In the genomic region with DNA sequence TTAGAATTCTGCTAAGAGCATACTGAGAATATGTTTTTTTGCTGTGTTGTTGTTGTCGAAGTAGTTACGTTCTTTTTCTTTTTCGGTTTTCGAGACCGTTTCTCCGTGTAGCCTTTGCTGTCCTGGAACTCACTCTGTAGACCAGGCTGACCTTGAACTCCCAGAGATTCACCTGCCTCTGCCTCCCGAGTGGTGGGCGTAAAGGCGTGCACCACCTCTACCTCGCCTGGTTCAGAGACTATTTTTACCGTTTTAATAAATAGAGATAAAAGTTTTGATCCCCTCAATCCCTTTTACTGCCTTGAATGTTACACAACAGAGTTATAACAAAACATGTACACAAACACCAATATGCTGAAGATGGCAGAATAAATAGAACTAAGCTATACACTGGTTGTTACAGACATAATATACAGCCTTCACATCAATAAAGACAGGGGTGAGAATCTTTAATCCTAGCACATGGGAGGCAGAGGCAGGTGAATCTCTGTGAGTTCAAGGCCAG, we compare ENCODE assay signal across 8 mouse cellular contexts. TPM values are rescaled to one million over a fixed set of nuclear protein-coding genes. Genes with fewer than 3 reads are reported as not detected.
DNase-seq lines count a peak whose midpoint lies in the region; ATAC-seq and TF ChIP-seq lines count a peak whose summit lies in the region.

No protein-coding gene starts in this region.

- H3K4me1 ChIP-seq in kidney, postnatal 0 days (replicated peaks; ENCODE audit: insufficient read depth, low read length): no peaks in the 10 kb centered on the region
- H3K4me1 ChIP-seq in embryonic facial prominence, embryonic 10.5 days: peaks cover 29% of the 10 kb centered on the region
- no peaks in the 10 kb centered on the region for H3K4me1 ChIP-seq in hindbrain, postnatal 0 days (ENCODE audit: insufficient read depth, low read length)
- peaks cover 5% of the 10 kb centered on the region; the same call in 1 of the 2 replicates for H3K4me1 ChIP-seq in midbrain, embryonic 16.5 days (ENCODE audit: control insufficient read depth, insufficient read depth, low read length)

- no peak overlapping the region for H3K27ac ChIP-seq in kidney, postnatal 0 days
- H3K27ac ChIP-seq in embryonic facial prominence, embryonic 10.5 days (replicated peaks): peak overlapping the region; percentile 65; the same call in 1 of the 2 replicates
- no peak overlapping the region for H3K27ac ChIP-seq in hindbrain, postnatal 0 days
- no peak overlapping the region for H3K27ac ChIP-seq in midbrain, embryonic 16.5 days (ENCODE audit: low read length)

- H3K36me3 ChIP-seq in kidney, postnatal 0 days (ENCODE audit: insufficient read depth, low read length): no peaks in the 10 kb centered on the region
- no peaks in the 10 kb centered on the region for H3K36me3 ChIP-seq in embryonic facial prominence, embryonic 10.5 days (replicated peaks)
- no peaks in the 10 kb centered on the region for H3K36me3 ChIP-seq in hindbrain, postnatal 0 days (ENCODE audit: insufficient read depth, low read length)
- H3K36me3 ChIP-seq in midbrain, embryonic 16.5 days (ENCODE audit: control insufficient read depth, insufficient read depth, low read length): no peaks in the 10 kb centered on the region

- WGBS in kidney, postnatal 0 days: 59% methylated on average over 11 of the region's 11 CpGs
- 60% methylated on average over 11 of the region's 11 CpGs for WGBS in embryonic facial prominence, embryonic 10.5 days
- WGBS in hindbrain, postnatal 0 days: 55% methylated on average over 11 of the region's 11 CpGs
- 51% methylated on average over 11 of the region's 11 CpGs for WGBS in midbrain, embryonic 16.5 days

- H3K9ac ChIP-seq in kidney, postnatal 0 days (ENCODE audit: low read depth, low read length): peak overlapping the region; percentile 53
- H3K9ac ChIP-seq in hindbrain, postnatal 0 days (replicated peaks; ENCODE audit: low read length): no peak overlapping the region
- H3K9ac ChIP-seq in midbrain, embryonic 16.5 days (ENCODE audit: low read depth, low read length): no peak overlapping the region

- no peak for DNase-seq in kidney, postnatal 0 days (ENCODE audit: low spot score)
- DNase-seq in kidney, adult 18-20 months: no peak
- no peak for DNase-seq in embryonic facial prominence, embryonic 10.5 days (ENCODE audit: low spot score)
- DNase-seq in hindbrain, postnatal 0 days (ENCODE audit: low spot score): no peak
- DNase-seq in thymus, postnatal 0 days (ENCODE audit: low spot score): no peak
- no peak for DNase-seq in urinary bladder, postnatal 14 days (ENCODE audit: low spot score)
- DNase-seq in adrenal gland, adult 8-10 months: no peak

- no peak for TF ChIP-seq CTCF in kidney, postnatal 0 days (IDR thresholded peaks at IDR 0.05; ENCODE audit: low read depth)
- TF ChIP-seq CTCF in hindbrain, postnatal 0 days (IDR thresholded peaks at IDR 0.05; ENCODE audit: low read depth): no peak

- peak overlapping the region; percentile 80 for H3K4me2 ChIP-seq in kidney, postnatal 0 days (ENCODE audit: low read length)
- peak overlapping the region; percentile 67 for H3K4me2 ChIP-seq in hindbrain, postnatal 0 days (ENCODE audit: low read depth, low read length)
- H3K4me2 ChIP-seq in midbrain, embryonic 16.5 days (ENCODE audit: low read length): peak overlapping the region; percentile 59

- peak overlapping the region; percentile 37 for H3K4me3 ChIP-seq in kidney, postnatal 0 days (replicated peaks; ENCODE audit: low read depth, low read length)
- peak overlapping the region; percentile 61 for H3K4me3 ChIP-seq in embryonic facial prominence, embryonic 10.5 days
- H3K4me3 ChIP-seq in hindbrain, postnatal 0 days (ENCODE audit: low read length): peak overlapping the region; percentile 31
- 0 out of 2 replicates have a peak overlapping the region, but pooled peaks have one; percentile 29 for H3K4me3 ChIP-seq in midbrain, embryonic 16.5 days (ENCODE audit: low read depth, low read length)

- no peaks in the 10 kb centered on the region for H3K27me3 ChIP-seq in kidney, postnatal 0 days (ENCODE audit: insufficient read depth, low read length)
- peaks cover 17% of the 10 kb centered on the region for H3K27me3 ChIP-seq in embryonic facial prominence, embryonic 10.5 days (replicated peaks; ENCODE audit: low read depth, poor library complexity, severe bottlenecking)
- H3K27me3 ChIP-seq in hindbrain, postnatal 0 days (ENCODE audit: insufficient read depth, low read length): no peaks in the 10 kb centered on the region
- H3K27me3 ChIP-seq in midbrain, embryonic 16.5 days (ENCODE audit: control insufficient read depth, insufficient read depth, low read depth, low read length): no peaks in the 10 kb centered on the region

- no peaks in the 10 kb centered on the region for H3K9me3 ChIP-seq in kidney, postnatal 0 days (replicated peaks; ENCODE audit: low read length)
- no peaks in the 10 kb centered on the region for H3K9me3 ChIP-seq in embryonic facial prominence, embryonic 10.5 days
- no peaks in the 10 kb centered on the region for H3K9me3 ChIP-seq in hindbrain, postnatal 0 days (ENCODE audit: low read length)
- H3K9me3 ChIP-seq in midbrain, embryonic 16.5 days (replicated peaks; ENCODE audit: control insufficient read depth, low read length, poor library complexity, severe bottlenecking): no peaks in the 10 kb centered on the region

- no peak for ATAC-seq in kidney, postnatal 0 days (replicated peaks; ENCODE audit: low FRiP score, low read depth)
- no peak for ATAC-seq in hindbrain, postnatal 0 days
- ATAC-seq in midbrain, embryonic 16.5 days: no peak

RNA-seq across cellular contexts. Expression of a gene that starts 14.1 kb away (rescaled TPM):
- 111 and 120 TPM in 2 replicates for polyA plus RNA-seq in kidney, postnatal 0 days (2015; fragmentation: Nextera tagmentation; extraction: Ambion mirVana)
- 223 and 230 TPM in 2 replicates for polyA plus RNA-seq in embryonic facial prominence, embryonic 10.5 days (2016; fragmentation: Nextera tagmentation; extraction: Ambion mirVana)
- 100.0 and 127 TPM in 2 replicates for total RNA-seq in hindbrain, postnatal 0 days (2014; rRNA removed)
- polyA plus RNA-seq in hindbrain, postnatal 0 days (2015; fragmentation: Nextera tagmentation; extraction: Ambion mirVana): 82.0 and 83.2 TPM in 2 replicates
- polyA plus RNA-seq in midbrain, embryonic 16.5 days (2015; fragmentation: Nextera tagmentation; extraction: Ambion mirVana): 140 and 171 TPM in 2 replicates
- 154 and 161 TPM in 2 replicates for polyA plus RNA-seq in thymus, postnatal 0 days (2015; fragmentation: Nextera tagmentation; extraction: Ambion mirVana)
- 10 to 100 TPM; 62.6 to 94.5 (median 80.2) TPM for total RNA-seq in adrenal gland, adult 8-10 months (2022)
